Mouse (Mus musculus) hindbrain, embryonic 16.5 days (tissue): ENCODE measurements around the gene Slc25a39. TPM values are rescaled to one million over a fixed set of nuclear protein-coding genes. Genes with fewer than 3 reads are reported as not detected.
"Not testable (repeated sequence)": the region's sequence is repeated elsewhere in the genome, so short reads cannot be mapped to it uniquely, and the experiment has no call there.

ENCODE experiments used
- ATAC-seq: fragments of 200-750 bp; cut with Nextera tagmentation; 2 replicates; pipeline ENCODE4 v1.8.0; 2017; ENCODE audit warnings: moderate TSS enrichment, moderate library complexity
- H3K27ac ChIP-seq: fragments of 300-500 bp; sonication (generic); 2 replicates; pipeline ENCODE4 v1.5.1; 2014; ENCODE audit warnings: low read depth, mild to moderate bottlenecking, control low read depth, low read length, moderate library complexity
- H3K27me3 ChIP-seq: fragments of 300-500 bp; sonication (generic); replicated peaks from 2 replicates; pipeline ENCODE4 v1.6.1; 2014; ENCODE audit warnings: low read length; ENCODE audit not compliant: control insufficient read depth, insufficient read depth
- H3K36me3 ChIP-seq: fragments of 300-500 bp; sonication (generic); 2 replicates; pipeline ENCODE4 v1.6.1; 2014; ENCODE audit warnings: mild to moderate bottlenecking, low read length, moderate library complexity, mixed read lengths; ENCODE audit not compliant: control insufficient read depth, insufficient read depth
- H3K4me1 ChIP-seq: fragments of 300-500 bp; sonication (generic); 2 replicates; pipeline ENCODE4 v1.6.1; 2014; ENCODE audit warnings: low read depth, low read length; ENCODE audit not compliant: control insufficient read depth, insufficient read depth
- H3K4me2 ChIP-seq: fragments of 300-500 bp; sonication (generic); 2 replicates; pipeline ENCODE4 v1.6.1; 2014; ENCODE audit warnings: mild to moderate bottlenecking, low read length, control low read depth, moderate library complexity
- H3K4me3 ChIP-seq: fragments of 300-500 bp; sonication (generic); 2 replicates; pipeline ENCODE4 v1.5.1; 2014; ENCODE audit warnings: mild to moderate bottlenecking, low read length, control low read depth, moderate library complexity
- H3K9ac ChIP-seq: fragments of 300-500 bp; sonication (generic); 2 replicates; pipeline ENCODE4 v1.6.1; 2014; ENCODE audit warnings: low read depth, mild to moderate bottlenecking, control low read depth, low read length, moderate library complexity
- H3K9me3 ChIP-seq: fragments of 300-500 bp; sonication (generic); 2 replicates; pipeline ENCODE4 v1.6.1; 2014; ENCODE audit warnings: mild to moderate bottlenecking, low read length, moderate library complexity; ENCODE audit not compliant: control insufficient read depth
- WGBS: fragments of 180-500 bp; shearing (Covaris S2); extraction: QIAGEN DNeasy Blood & Tissue Kit; methylation state at CpG from one replicate; pipeline ENCODE4 v1.1.7; 2014; 5-methylcytosine and 5-hydroxymethylcytosine counted together
- polyA plus RNA-seq: library from polyadenylated mRNA; unstranded; fragments of >200 nt; fragmentation: Nextera tagmentation; extraction: Ambion mirVana; gene quantifications from 2 replicates; pipeline ENCODE4 v1.2.1, GENCODE M21; 2015

The Slc25a39 gene
- polyA plus RNA-seq, 1 experiment from 2014 or later = 187 TPM

GRCm38 (mm10) chr11:102373646-102374045 is 34.1 kb downstream of the Slc25a39 start:
- Histone ChIP-seq H3K4me3 (no peak overlapping the region), H3K27me3 (no peaks in the 10 kb centered on the region), H3K4me2 (no peak overlapping the region), H3K9ac (no peak overlapping the region), H3K4me1 (peaks cover 12% of the 10 kb centered on the region), H3K27ac (no peak overlapping the region), H3K9me3 (no peaks in the 10 kb centered on the region), H3K36me3 (no peaks in the 10 kb centered on the region)
- no peak for ATAC-seq
- 27% methylated on average over 2 of the region's 2 CpGs for WGBS

- ATAC-seq = no peak
- Histone ChIP-seq H3K9me3 (no peaks in the 10 kb centered on the region), H3K4me2 (no peak overlapping the region), H3K4me1 (peaks cover 12% of the 10 kb centered on the region), H3K27me3 (no peaks in the 10 kb centered on the region), H3K36me3 (no peaks in the 10 kb centered on the region), H3K4me3 (no peak overlapping the region), H3K9ac (no peak overlapping the region), H3K27ac (no peak overlapping the region)
- WGBS = 50% methylated on average over 14 of the region's 14 CpGs
Measured at GRCm38 (mm10) chr11:102372936-102373335, 34.8 kb downstream of the Slc25a39 start.

- no peak for ATAC-seq
- H3K27me3 ChIP-seq = no peaks in the 10 kb centered on the region
- 87% methylated on average over 12 of the region's 12 CpGs for WGBS
- H3K4me2 ChIP-seq = no peak overlapping the region
- peaks cover 12% of the 10 kb centered on the region for H3K4me1 ChIP-seq
- H3K27ac ChIP-seq = no peak overlapping the region
- H3K36me3 ChIP-seq = no peaks in the 10 kb centered on the region
- H3K9me3 ChIP-seq = no peaks in the 10 kb centered on the region
- H3K4me3 ChIP-seq = no peak overlapping the region
- H3K9ac ChIP-seq = no peak overlapping the region
Measured at GRCm38 (mm10) chr11:102371926-102372685, 35.6 kb downstream of the Slc25a39 start.

GRCm38 (mm10) chr11:102370285-102370684 is 37.5 kb downstream of the Slc25a39 start:
- ATAC-seq = no peak

GRCm38 (mm10) chr11:102369263-102369662 is 38.5 kb downstream of the Slc25a39 start:
- H3K4me1 ChIP-seq = no peaks in the 10 kb centered on the region
- no peak overlapping the region for H3K4me2 ChIP-seq
- 76% methylated on average over 4 of the region's 4 CpGs for WGBS
- H3K27me3 ChIP-seq = no peaks in the 10 kb centered on the region
- no peak overlapping the region for H3K9ac ChIP-seq
- no peaks in the 10 kb centered on the region for H3K9me3 ChIP-seq
- H3K36me3 ChIP-seq = no peaks in the 10 kb centered on the region
- ATAC-seq = no peak
- H3K27ac ChIP-seq = no peak overlapping the region
- no peak overlapping the region for H3K4me3 ChIP-seq

More at GRCm38 (mm10) chr11:102370285-102370684, 37.5 kb downstream of the Slc25a39 start:
- no peaks in the 10 kb centered on the region for H3K36me3 ChIP-seq
- H3K4me3 ChIP-seq = no peak overlapping the region
- H3K4me2 ChIP-seq = no peak overlapping the region
- H3K4me1 ChIP-seq = no peaks in the 10 kb centered on the region
- no peak overlapping the region for H3K27ac ChIP-seq
- no peak overlapping the region for H3K9ac ChIP-seq
- H3K27me3 ChIP-seq = no peaks in the 10 kb centered on the region
- no peaks in the 10 kb centered on the region for H3K9me3 ChIP-seq
- WGBS = 60% methylated on average over 7 of the region's 7 CpGs

GRCm38 (mm10) chr11:102368347-102368746 is 39.4 kb downstream of the Slc25a39 start:
- 77% methylated on average over 5 of the region's 5 CpGs for WGBS
- H3K27ac ChIP-seq = no peak overlapping the region
- ATAC-seq = no peak

GRCm38 (mm10) chr11:102367504-102368280 is 40.1 kb downstream of the Slc25a39 start:
- WGBS = 82% methylated on average over 9 of the region's 9 CpGs
- H3K4me3 ChIP-seq = no peak overlapping the region
- H3K4me1 ChIP-seq = no peaks in the 10 kb centered on the region
- no peak for ATAC-seq
- H3K27me3 ChIP-seq = no peaks in the 10 kb centered on the region
- H3K27ac ChIP-seq = no peak overlapping the region
- no peaks in the 10 kb centered on the region for H3K36me3 ChIP-seq
- no peak overlapping the region for H3K9ac ChIP-seq
- H3K4me2 ChIP-seq = no peak overlapping the region
- H3K9me3 ChIP-seq = no peaks in the 10 kb centered on the region

More at GRCm38 (mm10) chr11:102368347-102368746, 39.4 kb downstream of the Slc25a39 start:
- H3K4me3 ChIP-seq = no peak overlapping the region
- no peaks in the 10 kb centered on the region for H3K27me3 ChIP-seq
- H3K9me3 ChIP-seq = no peaks in the 10 kb centered on the region
- no peak overlapping the region for H3K4me2 ChIP-seq
- H3K9ac ChIP-seq = no peak overlapping the region
- no peaks in the 10 kb centered on the region for H3K36me3 ChIP-seq
- H3K4me1 ChIP-seq = no peaks in the 10 kb centered on the region

- not testable (repeated sequence) for H3K36me3 ChIP-seq, H3K27ac ChIP-seq, H3K9ac ChIP-seq, H3K4me3 ChIP-seq, H3K4me1 ChIP-seq, H3K9me3 ChIP-seq, H3K27me3 ChIP-seq, ATAC-seq, H3K4me2 ChIP-seq
- WGBS = 88% methylated on average over 8 of the region's 8 CpGs
Measured at GRCm38 (mm10) chr11:102366103-102366502, 41.6 kb downstream of the Slc25a39 start, which contains the start of gene Slc4a1. TSS of gene Slc4a1 (minus strand) at chr11:102366203.

- Histone ChIP-seq H3K4me2 (no peak overlapping the region), H3K4me1 (no peaks in the 10 kb centered on the region)
- no peak for ATAC-seq
Measured at GRCm38 (mm10) chr11:102365699-102366098, 42.0 kb downstream of the Slc25a39 start.

More at GRCm38 (mm10) chr11:102365699-102366098, 42.0 kb downstream of the Slc25a39 start:
- Histone ChIP-seq H3K36me3 (no peaks in the 10 kb centered on the region), H3K27me3 (no peaks in the 10 kb centered on the region; the same call in 1 of the 2 replicates), H3K9me3 (no peaks in the 10 kb centered on the region), H3K9ac (no peak overlapping the region), H3K4me3 (no peak overlapping the region), H3K27ac (no peak overlapping the region)
- WGBS = 51% methylated on average over 4 of the region's 4 CpGs
